Mouse (Mus musculus) CH12.LX (cell line): ENCODE measurements around the gene Ccdc189. TPM values are rescaled to one million over a fixed set of nuclear protein-coding genes. Genes with fewer than 3 reads are reported as not detected.

Experiments
- DNase-seq: peaks from one replicate; pipeline ENCODE4 v3.0.0-alpha.2; 2013; ENCODE audit errors: extremely low read depth
- H3K27ac ChIP-seq: 2 replicates; pipeline ENCODE4 v1.5.1; 2012; ENCODE audit warnings: low read depth, mild to moderate bottlenecking, control low read depth, moderate library complexity; ENCODE audit not compliant: insufficient read depth
- H3K27me3 ChIP-seq: replicated peaks from 2 replicates; pipeline ENCODE3; 2012; ENCODE audit warnings: inconsistent platforms
- H3K36me3 ChIP-seq, 2 experiments: replicated peaks in 1 of 2; 2 replicates each; pipeline versions ENCODE3 to v1.6.1; 2012; ENCODE audit warnings: inconsistent platforms in 1 of 2, low read length in 1 of 2, mild to moderate bottlenecking in 1 of 2, mixed read lengths in 1 of 2, moderate library complexity in 1 of 2; ENCODE audit not compliant: control insufficient read depth in 1 of 2, insufficient read depth in 1 of 2
- H3K4me1 ChIP-seq, 2 experiments: 2 replicates each; pipeline ENCODE4 v1.6.1; 2012; ENCODE audit warnings: inconsistent platforms in 1 of 2, moderate library complexity in 1 of 2; ENCODE audit not compliant: insufficient read depth in 2 of 2, control insufficient read depth in 1 of 2
- H3K4me2 ChIP-seq: 2 replicates; pipeline ENCODE4 v1.6.1; 2012; ENCODE audit warnings: low read depth, mild to moderate bottlenecking, control low read depth; ENCODE audit not compliant: poor library complexity, insufficient read depth, severe bottlenecking
- H3K4me3 ChIP-seq, 3 experiments: fragments of 150-350 bp in 1 of 3; sonication (generic) in 1 of 3; replicated peaks in 1 of 3; 2 replicates each; pipeline versions ENCODE3 to v1.5.1; 2011 to 2012; ENCODE audit warnings: low read depth in 2 of 3, low read length in 2 of 3, mild to moderate bottlenecking in 2 of 3, moderate library complexity in 2 of 3, control low read depth in 1 of 3, improper control_type of control experiment in 1 of 3, inconsistent platforms in 1 of 3, mixed read lengths in 1 of 3; ENCODE audit not compliant: poor library complexity in 1 of 3
- H3K79me2 ChIP-seq: replicated peaks from 2 replicates; pipeline ENCODE4 v1.6.1; 2012; ENCODE audit warnings: mild to moderate bottlenecking, moderate library complexity; ENCODE audit not compliant: control insufficient read depth, poor library complexity, insufficient read depth, severe bottlenecking; ENCODE audit errors: extremely low read depth
- H3K9ac ChIP-seq: 2 replicates; pipeline ENCODE4 v1.6.1; 2012; ENCODE audit warnings: low read depth, mild to moderate bottlenecking, control low read depth, moderate library complexity; ENCODE audit not compliant: insufficient read depth
- H3K9me3 ChIP-seq: replicated peaks from 2 replicates; pipeline ENCODE3; 2012; ENCODE audit warnings: low read length, inconsistent platforms, mixed read lengths
- CHD1 ChIP-seq: IDR thresholded peaks from 2 replicates; pipeline ENCODE4 v1.6.1; 2012; ENCODE audit warnings: low read depth, low read length, improper control_type of control experiment, inconsistent platforms
- CHD2 ChIP-seq: IDR thresholded peaks from 2 replicates; pipeline ENCODE4 v1.6.1; 2011; ENCODE audit warnings: low read length, improper control_type of control experiment
- ELF1 ChIP-seq: IDR thresholded peaks from 2 replicates; pipeline ENCODE4 v1.6.1; 2014; ENCODE audit warnings: low read depth, mild to moderate bottlenecking, inconsistent platforms, low read length, improper control_type of control experiment
- EP300 ChIP-seq: IDR thresholded peaks from 2 replicates; pipeline ENCODE4 v1.6.1; 2011; ENCODE audit warnings: low read length, improper control_type of control experiment
- ETS1 ChIP-seq: conservative IDR thresholded peaks from 2 replicates; pipeline ENCODE4 v1.6.1; 2012; ENCODE audit warnings: low read depth, mild to moderate bottlenecking, inconsistent platforms, low read length, improper control_type of control experiment, moderate library complexity
- HCFC1 ChIP-seq: IDR thresholded peaks from 2 replicates; pipeline ENCODE4 v1.6.1; 2012; ENCODE audit warnings: low read depth, mild to moderate bottlenecking, inconsistent platforms, low read length, improper control_type of control experiment
- IRF4 ChIP-seq: IDR thresholded peaks from 2 replicates; pipeline ENCODE4 v1.6.1; 2014; ENCODE audit warnings: low read depth, mild to moderate bottlenecking, inconsistent platforms, low read length, improper control_type of control experiment
- JUN ChIP-seq: IDR thresholded peaks from 2 replicates; pipeline ENCODE4 v1.6.1; 2011; ENCODE audit warnings: low read depth, mild to moderate bottlenecking, low read length, improper control_type of control experiment, moderate library complexity; ENCODE audit not compliant: insufficient read depth
- JUND ChIP-seq: conservative IDR thresholded peaks from 2 replicates; pipeline ENCODE4 v1.6.1; 2011; ENCODE audit warnings: low read depth, low read length, improper control_type of control experiment
- KAT2A ChIP-seq: IDR thresholded peaks from 2 replicates; pipeline ENCODE4 v1.6.1; 2012; ENCODE audit warnings: low read length, improper control_type of control experiment, inconsistent platforms; ENCODE audit not compliant: insufficient replicate concordance
- MAX ChIP-seq: IDR thresholded peaks from 2 replicates; pipeline ENCODE4 v1.6.1; 2011; ENCODE audit warnings: low read length, improper control_type of control experiment
- MAZ ChIP-seq: IDR thresholded peaks from 2 replicates; pipeline ENCODE4 v1.6.1; 2012; ENCODE audit warnings: low read depth, mild to moderate bottlenecking, inconsistent platforms, low read length, improper control_type of control experiment, moderate library complexity
- MYC ChIP-seq: IDR thresholded peaks from 2 replicates; pipeline ENCODE4 v1.6.1; 2011; ENCODE audit warnings: low read depth, mild to moderate bottlenecking, improper control_type of control experiment, low read length
- NRF1 ChIP-seq: IDR thresholded peaks from 2 replicates; pipeline ENCODE4 v1.6.1; 2014; ENCODE audit warnings: low read depth, mild to moderate bottlenecking, inconsistent platforms, low read length, improper control_type of control experiment, moderate library complexity
- POLR2A ChIP-seq: IDR thresholded peaks from 2 replicates; pipeline ENCODE4 v1.6.1; 2011; ENCODE audit warnings: low read depth, mild to moderate bottlenecking, improper control_type of control experiment, low read length
- POLR2AphosphoS2 ChIP-seq: IDR thresholded peaks from 2 replicates; pipeline ENCODE4 v1.6.1; 2011; ENCODE audit warnings: low read depth, low read length, improper control_type of control experiment
- RAD21 ChIP-seq: IDR thresholded peaks from 2 replicates; pipeline ENCODE4 v1.6.1; 2011; ENCODE audit warnings: low read depth, mild to moderate bottlenecking, low read length, improper control_type of control experiment, moderate library complexity
- SIN3A ChIP-seq: IDR thresholded peaks from 2 replicates; pipeline ENCODE4 v1.6.1; 2012; ENCODE audit warnings: low read length, improper control_type of control experiment, inconsistent platforms
- TCF12 ChIP-seq: IDR thresholded peaks from 2 replicates; pipeline ENCODE4 v1.6.1; 2014; ENCODE audit warnings: low read depth, mild to moderate bottlenecking, inconsistent platforms, low read length, improper control_type of control experiment
- USF1 ChIP-seq: IDR thresholded peaks from 2 replicates; pipeline ENCODE4 v1.6.1; 2014; ENCODE audit warnings: low read depth, mild to moderate bottlenecking, inconsistent platforms, low read length, improper control_type of control experiment
- ZC3H11A ChIP-seq: IDR thresholded peaks from 2 replicates; pipeline ENCODE4 v1.6.1; 2012; ENCODE audit warnings: low read depth, mild to moderate bottlenecking, inconsistent platforms, low read length, improper control_type of control experiment
- ZKSCAN1 ChIP-seq: IDR thresholded peaks from 2 replicates; pipeline ENCODE4 v1.6.1; 2012; ENCODE audit warnings: low read depth, inconsistent platforms, low read length, improper control_type of control experiment, borderline replicate concordance
- dilution Hi-C: fragments of 300-500 bp; cut with MboI; formaldehyde crosslinking; loops from 2 replicates; pipeline ENCODE4 v1.14.3; 2020; ENCODE audit warnings: low sequenced_read_pairs; ENCODE audit not compliant: extremely low pct_unique_long_range_greater_than_20kb, extremely low pct_ligation_motif_present
- in situ Hi-C: fragments of 300-500 bp; cut with MboI; formaldehyde crosslinking; loops from 3 replicates; pipeline ENCODE4 v1.14.3; 2019; ENCODE audit warnings: low sequenced_read_pairs, low pct_ligation_motif_present, low pct_unique_long_range_greater_than_20kb, mixed read lengths
- polyA plus RNA-seq: library from polyadenylated mRNA; unstranded; fragments of >175 nt; gene quantifications from 2 replicates; pipeline ENCODE4 v1.2.1, GENCODE M21; 2012; ENCODE audit warnings: low read depth; ENCODE audit not compliant: insufficient read length
- total RNA-seq, 2 experiments: library from RNA; depleted of rRNA; stranded (reverse); fragments of 300-350 nt in 1 of 2; fragments of >200 nt in 1 of 2; gene quantifications; 2 replicates each; pipeline ENCODE4 v1.2.3; 2012 to 2014

Gene Ccdc189
- total and polyA plus RNA-seq, 3 experiments, result 2.1 to 2.9 (median 2.2) TPM

- Histone ChIP-seq H3K79me2 (0 out of 2 replicates have a peak, but pooled peaks cover 4% of the 10 kb centered on the region), H3K36me3 (peaks cover 58 to 88% of the 10 kb centered on the region in 2 experiments), H3K27ac (no peak overlapping the region), H3K9me3 (no peaks in the 10 kb centered on the region), H3K4me2 (no peak overlapping the region), H3K4me3 (no peak overlapping the region), H3K9ac (no peak overlapping the region), H3K4me1 (no peaks in the 10 kb centered on the region), H3K27me3 (no peaks in the 10 kb centered on the region)
- TF ChIP-seq POLR2AphosphoS2 (no peak), ELF1 (no peak), POLR2A (no peak), JUN (no peak), TCF12 (no peak), ZC3H11A (no peak), MAZ (no peak), KAT2A (no peak), IRF4 (no peak)
- in situ Hi-C loops, result no loop called here
- DNase-seq, result no peak
- dilution Hi-C loops, result no loop called here
Measured at GRCm38 (mm10) chr7:127551558-127551957, 36.8 kb downstream of the Ccdc189 start.

- no peak for DNase-seq
- Histone ChIP-seq H3K9ac (no peak overlapping the region), H3K4me2 (no peak overlapping the region), H3K27me3 (no peaks in the 10 kb centered on the region), H3K4me1 (no peaks in the 10 kb centered on the region), H3K79me2 (peaks cover 6% of the 10 kb centered on the region), H3K4me3 (no peak overlapping the region), H3K9me3 (no peaks in the 10 kb centered on the region), H3K27ac (no peak overlapping the region), H3K36me3 (peaks cover 58 to 89% of the 10 kb centered on the region in 2 experiments)
- in situ Hi-C loops, result no loop called here
- TF ChIP-seq SIN3A (no peak), MAX (no peak), CHD1 (no peak), ETS1 (no peak), ZKSCAN1 (no peak), CHD2 (no peak), JUND (no peak), MYC (no peak), POLR2A (no peak), NRF1 (no peak), RAD21 (no peak), HCFC1 (no peak), EP300 (no peak), USF1 (no peak)
- dilution Hi-C loops, result no loop called here
Measured at GRCm38 (mm10) chr7:127549116-127549835, 39.1 kb downstream of the Ccdc189 start.
